9 mouse cellular contexts compared by ENCODE assay signal in genomic region chr17:63011893-63012570, GRCm38 (mm10).
DNase-seq lines count a peak whose midpoint lies in the region; ATAC-seq lines count a peak whose summit lies in the region.
"Had no signal": no experiment of that assay in that cellular context is flagged by ENCODE, and none has a peak within 500 bp of the region (broad histone marks: within the 10 kb centered on the region; RNA-seq: fewer than 3 reads in every experiment).

No protein-coding gene starts in this region.

- H3K4me3 ChIP-seq in hindbrain, embryonic 12.5 days, result no peak overlapping the region
- H3K4me3 ChIP-seq in hindbrain, embryonic 11.5 days (ENCODE audit: low read depth, low read length), result no peak overlapping the region
- H3K4me3 ChIP-seq in forebrain, embryonic 15.5 days, result no peak overlapping the region

- H3K27ac ChIP-seq in hindbrain, embryonic 12.5 days, result no peak overlapping the region
- H3K27ac ChIP-seq in hindbrain, embryonic 11.5 days (ENCODE audit: low read depth, low read length), result no peak overlapping the region
- H3K27ac ChIP-seq in forebrain, embryonic 15.5 days (replicated peaks), result no peak overlapping the region

- H3K9me3 ChIP-seq in hindbrain, embryonic 12.5 days (replicated peaks), result no peaks in the 10 kb centered on the region
- no peaks in the 10 kb centered on the region for H3K9me3 ChIP-seq in hindbrain, embryonic 11.5 days (ENCODE audit: control insufficient read depth, low read length)
- H3K9me3 ChIP-seq in forebrain, embryonic 15.5 days, result no peaks in the 10 kb centered on the region
- H3K9me3 ChIP-seq: G1E had no signal

- ATAC-seq in hindbrain, embryonic 12.5 days (ENCODE audit: low FRiP score), result peak; percentile 18; the same call in 1 of the 2 replicates
- no peak; the same call in 1 of the 2 replicates for ATAC-seq in hindbrain, embryonic 11.5 days (ENCODE audit: low FRiP score)
- peak; percentile 90 to 97 for ATAC-seq in hematopoietic stem cell, adult 5-6 weeks (replicated peaks in 1 of 2; ENCODE audit: insufficient read depth in 1 of 2, low FRiP score in 2 of 2, low TSS enrichment in 1 of 2, low read depth in 1 of 2, poor library complexity in 2 of 2, severe bottlenecking in 2 of 2)
- ATAC-seq in neutrophil, adult 5-6 weeks (ENCODE audit: extremely low read depth, insufficient number of reproducible peaks, low FRiP score, poor library complexity, severe bottlenecking), result peak; percentile 73; the same call in 1 of the 2 replicates
- no peak for ATAC-seq in forebrain, embryonic 15.5 days (replicated peaks)

- no peaks in the 10 kb centered on the region for H3K36me3 ChIP-seq in hindbrain, embryonic 12.5 days
- no peaks in the 10 kb centered on the region for H3K36me3 ChIP-seq in hindbrain, embryonic 11.5 days (ENCODE audit: control insufficient read depth, insufficient read depth, low read length)
- H3K36me3 ChIP-seq in forebrain, embryonic 15.5 days, result no peaks in the 10 kb centered on the region
- H3K36me3 ChIP-seq: G1E had no signal

- H3K27me3 ChIP-seq in hindbrain, embryonic 12.5 days, result no peaks in the 10 kb centered on the region
- no peaks in the 10 kb centered on the region for H3K27me3 ChIP-seq in hindbrain, embryonic 11.5 days (ENCODE audit: control insufficient read depth, insufficient read depth, low read length)
- no peaks in the 10 kb centered on the region for H3K27me3 ChIP-seq in forebrain, embryonic 15.5 days

- 80% methylated on average over 13 of the region's 13 CpGs for WGBS in hindbrain, embryonic 12.5 days
- 83% methylated on average over 13 of the region's 13 CpGs for WGBS in hindbrain, embryonic 11.5 days
- WGBS in forebrain, embryonic 15.5 days, result 86% methylated on average over 13 of the region's 13 CpGs

- peaks cover 12% of the 10 kb centered on the region for H3K4me1 ChIP-seq in hindbrain, embryonic 12.5 days
- H3K4me1 ChIP-seq in hindbrain, embryonic 11.5 days (replicated peaks; ENCODE audit: control insufficient read depth, insufficient read depth, low read length), result 0 out of 2 replicates have a peak, but pooled peaks cover 2% of the 10 kb centered on the region
- peaks cover 4% of the 10 kb centered on the region; the same call in 1 of the 2 replicates for H3K4me1 ChIP-seq in forebrain, embryonic 15.5 days

- no peak overlapping the region for H3K9ac ChIP-seq in hindbrain, embryonic 12.5 days
- H3K9ac ChIP-seq in hindbrain, embryonic 11.5 days (ENCODE audit: low read depth, low read length), result no peak overlapping the region
- H3K9ac ChIP-seq in forebrain, embryonic 15.5 days (replicated peaks), result no peak overlapping the region

- no peak for DNase-seq in hindbrain, embryonic 11.5 days (ENCODE audit: low spot score)
- DNase-seq in frontal cortex, postnatal 14 days (ENCODE audit: low spot score in 2 of 2), result peak; percentile 60 to 82
- peak; percentile 23 to 38 for DNase-seq in layer of hippocampus, postnatal 25 days (ENCODE audit: extremely low spot score in 1 of 2, low spot score in 1 of 2)
- peak; percentile 13 for DNase-seq in thymus, postnatal 25 days

- no peak overlapping the region for H3K4me2 ChIP-seq in hindbrain, embryonic 12.5 days (replicated peaks)
- no peak overlapping the region for H3K4me2 ChIP-seq in hindbrain, embryonic 11.5 days (replicated peaks; ENCODE audit: low read depth, low read length)
- no peak overlapping the region for H3K4me2 ChIP-seq in forebrain, embryonic 15.5 days (replicated peaks)

Comparison
In these comparisons a context has a peak if more than half of its experiments do, and no peak if none do; other contexts are left out.
1. ATAC-seq: peak in hindbrain, embryonic 12.5 days (single experiment), hematopoietic stem cell, adult 5-6 weeks (2 of 2) and neutrophil, adult 5-6 weeks (single experiment); none in hindbrain, embryonic 11.5 days (single experiment) and forebrain, embryonic 15.5 days (single experiment).